Mouse (Mus musculus): ENCODE measurements at regions not wholly inside any gene's neighbourhood (a gene's known extent, or its start where the extent isn't known, plus 50 kb on each side); places are given as distances from the start of the nearest gene placed in this dataset.

GRCm38 (mm10) chr2:84222049-84222448 lies 203.2 kb downstream of the Calcrl start:
- TF ChIP-seq GATA1 (IDR thresholded peaks at IDR 0.05; ENCODE audit: low read length) (no peak), TAL1 (IDR thresholded peaks at IDR 0.05; ENCODE audit: low read length) (no peak)

Measured in erythroblast, embryonic 14.5 days (primary cell).